Mouse (Mus musculus): ENCODE results near the gene Meox1.

The Meox1 gene

GRCm38 (mm10) chr11:101896546-101897361 lies 2.6 kb upstream of the Meox1 start:
- no peak for DNase-seq (ENCODE audit: low read depth, low spot score)

GRCm38 (mm10) chr11:101893560-101893959 lies 614 bp downstream of the Meox1 start:
- DNase-seq (ENCODE audit: low read depth, low spot score) = no peak

DNA sequence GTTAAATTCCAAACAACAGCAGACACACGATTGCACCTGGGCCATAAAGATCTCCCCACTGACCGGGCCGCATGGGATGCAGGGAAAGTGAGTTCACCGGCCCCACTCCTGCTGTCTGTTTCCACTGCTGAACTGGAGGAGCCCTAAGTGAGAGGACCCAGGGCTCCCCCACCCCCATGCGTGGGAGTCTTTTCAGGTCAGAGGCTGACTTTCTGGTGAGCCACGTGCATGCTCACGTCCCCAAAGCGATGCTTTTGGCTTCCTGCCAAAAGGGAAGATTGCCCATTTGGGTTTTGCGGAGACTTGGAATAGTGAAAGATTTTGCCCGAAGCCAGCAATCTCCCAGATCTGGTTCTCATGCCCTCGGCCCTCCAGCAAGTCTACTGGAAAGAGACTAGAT lies 2.7 kb downstream of the Meox1 start:
- DNase-seq (ENCODE audit: low read depth, low spot score) = no peak

GRCm38 (mm10) chr11:101889781-101890180 lies 4.4 kb downstream of the Meox1 start:
- DNase-seq (ENCODE audit: low read depth, low spot score) = no peak

GRCm38 (mm10) chr11:101888820-101889219 lies 5.4 kb downstream of the Meox1 start:
- no peak for DNase-seq (ENCODE audit: low read depth, low spot score)

- DNase-seq (ENCODE audit: low read depth, low spot score) = no peak
Observed at GRCm38 (mm10) chr11:101886436-101886835, 7.7 kb downstream of the Meox1 start.

DNA sequence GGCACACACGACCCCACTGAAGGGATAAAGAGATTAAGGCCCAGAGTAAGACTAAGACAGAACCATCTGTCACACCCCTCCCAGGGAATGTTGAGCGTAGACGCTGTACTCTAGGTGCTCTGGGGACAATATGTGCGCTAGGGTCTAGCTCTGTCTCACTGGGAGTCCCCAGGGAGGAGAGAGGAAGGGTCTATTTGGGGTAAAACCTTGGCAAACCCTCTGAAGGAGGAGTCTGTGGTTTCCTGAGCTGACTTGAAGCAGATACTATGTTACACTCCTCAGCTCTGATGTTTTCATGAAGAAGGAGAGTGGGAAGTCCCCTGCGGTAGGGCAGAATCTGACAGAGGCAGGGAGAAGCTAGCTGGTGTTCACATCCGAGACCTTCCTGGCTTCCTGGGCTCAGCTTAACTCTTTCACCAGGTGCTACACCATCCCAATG lies 8.3 kb downstream of the Meox1 start:
- no peak for DNase-seq (ENCODE audit: low read depth, low spot score)

GRCm38 (mm10) chr11:101885232-101885631 lies 8.9 kb downstream of the Meox1 start:
- no peak for DNase-seq (ENCODE audit: low read depth, low spot score)

GRCm38 (mm10) chr11:101883911-101884310 lies 10.3 kb downstream of the Meox1 start:
- DNase-seq (ENCODE audit: low read depth, low spot score) = no peak

DNA sequence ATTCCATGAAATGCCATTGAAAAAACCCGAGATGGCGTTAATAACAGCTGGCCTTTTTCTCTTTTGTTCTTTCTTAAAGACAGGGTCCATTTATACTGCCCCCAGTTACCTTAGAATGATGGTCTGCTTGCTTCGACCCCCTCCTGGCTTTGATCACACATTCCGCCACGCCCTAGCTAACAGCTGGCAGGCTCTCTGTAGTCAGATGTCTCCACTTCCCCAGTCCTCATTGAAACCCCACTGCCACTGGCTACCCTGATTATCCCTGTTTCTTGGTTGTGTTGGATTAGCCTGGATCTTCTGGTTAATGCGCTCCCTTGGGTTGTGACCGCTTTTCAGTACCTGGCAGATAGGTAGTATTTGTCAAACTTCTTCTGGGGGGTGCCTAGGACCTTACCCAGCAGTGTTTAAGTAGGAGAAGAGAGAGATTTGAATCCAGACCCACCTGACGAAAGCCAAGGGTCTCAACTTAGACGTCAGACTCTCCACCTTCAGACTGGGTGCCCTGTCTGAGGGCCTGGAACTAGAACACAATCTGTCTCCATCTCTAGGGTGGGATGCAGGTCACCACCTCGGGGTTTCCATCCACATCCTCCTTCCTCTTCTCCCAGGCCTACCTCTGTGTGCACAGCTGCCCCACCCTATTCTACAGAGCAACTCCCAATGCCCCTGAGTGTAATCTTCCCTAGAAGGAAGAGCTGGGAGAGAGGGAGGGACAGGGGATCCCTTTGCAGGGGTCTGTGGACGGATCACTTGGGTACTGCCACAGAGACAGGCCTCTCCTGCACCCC lies 11.5 kb downstream of the Meox1 start:
- no peak for DNase-seq (ENCODE audit: low read depth, low spot score)

- no peak for DNase-seq (ENCODE audit: low read depth, low spot score)
Observed at GRCm38 (mm10) chr11:101881604-101882071, 12.5 kb downstream of the Meox1 start.

DNA sequence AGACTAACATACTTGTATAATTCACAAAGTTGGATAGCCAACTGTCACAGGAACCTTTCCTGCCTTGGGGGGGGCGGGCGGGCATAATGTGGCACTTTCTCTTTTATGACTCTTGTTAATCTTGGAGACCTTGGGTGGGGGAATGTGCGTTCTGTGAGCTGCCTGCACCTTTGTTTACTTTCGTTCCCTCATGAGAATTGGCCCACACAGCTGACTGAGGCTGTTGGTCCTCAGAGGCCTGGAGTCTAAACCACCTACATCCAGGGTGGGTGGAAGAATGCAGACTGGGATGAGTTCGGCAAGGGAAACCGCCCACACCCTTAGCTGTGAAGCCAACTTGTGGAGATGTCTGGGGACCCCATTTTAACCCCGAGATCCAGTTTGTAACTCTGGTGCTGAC lies 13.0 kb downstream of the Meox1 start:
- DNase-seq (ENCODE audit: low read depth, low spot score) = no peak

DNA sequence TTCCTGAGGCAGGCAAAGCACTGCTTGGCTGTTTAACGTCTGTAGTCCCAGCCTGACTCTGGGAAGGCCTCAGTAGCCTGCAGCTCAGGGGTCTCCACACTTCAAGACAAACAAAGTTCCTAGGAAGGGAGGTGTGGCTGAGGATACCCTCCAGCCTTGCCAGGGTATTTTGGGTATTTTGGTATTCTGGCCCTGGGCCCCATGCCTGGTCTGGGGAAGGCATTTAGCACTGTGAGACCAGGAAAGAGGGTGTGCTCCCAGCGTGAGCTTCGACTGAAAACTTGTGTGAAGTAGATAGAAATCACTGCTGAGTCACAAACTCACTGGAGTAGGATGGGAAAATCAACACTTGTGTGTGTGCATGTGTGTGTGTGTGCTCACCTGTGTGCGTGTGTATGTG lies 14.5 kb downstream of the Meox1 start:
- no peak for DNase-seq (ENCODE audit: low read depth, low spot score)

GRCm38 (mm10) chr11:101878696-101879095 lies 15.5 kb downstream of the Meox1 start:
- DNase-seq (ENCODE audit: low read depth, low spot score) = no peak

GRCm38 (mm10) chr11:101874978-101875377 lies 19.2 kb downstream of the Meox1 start:
- no peak for DNase-seq (ENCODE audit: low read depth, low spot score)

DNA sequence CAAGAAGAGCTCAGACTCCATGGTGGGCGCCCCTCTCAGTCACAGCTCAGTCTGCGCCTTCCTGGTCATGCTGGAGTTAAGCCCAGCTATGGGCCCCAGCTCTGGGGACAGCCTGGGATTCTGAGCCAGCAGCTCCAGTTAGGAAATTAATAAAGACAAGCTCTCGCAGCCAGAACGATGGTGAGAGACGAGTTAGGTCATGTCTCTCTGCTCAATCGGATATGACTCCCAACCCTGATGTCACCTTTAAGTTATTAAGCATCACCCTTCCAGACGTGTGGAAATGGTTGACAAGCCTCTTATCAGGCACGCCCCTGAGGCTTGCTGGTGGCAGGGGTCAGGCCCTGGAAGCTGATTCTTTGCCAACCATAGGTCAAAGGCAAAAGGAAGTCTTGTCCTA lies 20.3 kb downstream of the Meox1 start:
- DNase-seq (ENCODE audit: low read depth, low spot score) = no peak

- DNase-seq (ENCODE audit: low read depth, low spot score) = no peak
Observed at GRCm38 (mm10) chr11:101871435-101871834, 22.7 kb downstream of the Meox1 start.

DNA sequence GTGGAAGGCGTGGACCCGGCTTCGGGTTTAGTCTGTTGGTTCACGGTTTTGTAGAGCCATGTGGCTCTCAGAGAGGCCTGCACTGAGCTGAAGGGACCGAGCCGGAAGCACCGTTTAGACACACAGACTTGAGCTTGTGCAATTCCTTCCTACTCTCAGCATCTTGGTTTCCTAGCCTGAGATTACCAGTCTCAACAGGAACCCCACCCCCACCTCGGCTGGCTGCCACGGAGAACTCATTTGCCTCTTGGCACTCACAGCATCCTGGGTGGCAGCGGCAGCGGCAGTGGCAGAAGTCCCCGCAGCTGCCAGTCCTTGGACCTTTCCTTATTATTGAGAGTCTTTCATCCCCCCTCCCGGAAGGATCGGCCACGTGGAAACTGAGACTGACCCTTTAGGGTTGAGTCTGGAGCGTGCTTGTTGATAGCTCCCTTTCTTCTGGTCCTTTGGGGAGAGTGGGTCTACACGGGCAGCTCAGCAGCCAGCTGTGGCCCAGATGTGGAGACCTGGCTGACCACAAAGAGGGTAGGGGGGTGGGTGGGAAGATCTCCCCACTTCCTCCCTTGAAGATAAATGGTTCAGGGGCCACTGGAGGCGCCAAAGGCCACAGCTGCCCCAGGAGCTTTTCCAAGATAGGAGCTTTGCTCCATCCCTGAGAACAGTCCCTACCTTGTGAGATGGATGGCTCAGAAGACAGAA lies 24.0 kb downstream of the Meox1 start:
- DNase-seq (ENCODE audit: low read depth, low spot score) = no peak

- DNase-seq (ENCODE audit: low read depth, low spot score) = no peak
Observed at GRCm38 (mm10) chr11:101867513-101868052, 26.6 kb downstream of the Meox1 start.

GRCm38 (mm10) chr11:101858742-101859141 lies 35.4 kb downstream of the Meox1 start:
- no peak for DNase-seq (ENCODE audit: low read depth, low spot score)

DNA sequence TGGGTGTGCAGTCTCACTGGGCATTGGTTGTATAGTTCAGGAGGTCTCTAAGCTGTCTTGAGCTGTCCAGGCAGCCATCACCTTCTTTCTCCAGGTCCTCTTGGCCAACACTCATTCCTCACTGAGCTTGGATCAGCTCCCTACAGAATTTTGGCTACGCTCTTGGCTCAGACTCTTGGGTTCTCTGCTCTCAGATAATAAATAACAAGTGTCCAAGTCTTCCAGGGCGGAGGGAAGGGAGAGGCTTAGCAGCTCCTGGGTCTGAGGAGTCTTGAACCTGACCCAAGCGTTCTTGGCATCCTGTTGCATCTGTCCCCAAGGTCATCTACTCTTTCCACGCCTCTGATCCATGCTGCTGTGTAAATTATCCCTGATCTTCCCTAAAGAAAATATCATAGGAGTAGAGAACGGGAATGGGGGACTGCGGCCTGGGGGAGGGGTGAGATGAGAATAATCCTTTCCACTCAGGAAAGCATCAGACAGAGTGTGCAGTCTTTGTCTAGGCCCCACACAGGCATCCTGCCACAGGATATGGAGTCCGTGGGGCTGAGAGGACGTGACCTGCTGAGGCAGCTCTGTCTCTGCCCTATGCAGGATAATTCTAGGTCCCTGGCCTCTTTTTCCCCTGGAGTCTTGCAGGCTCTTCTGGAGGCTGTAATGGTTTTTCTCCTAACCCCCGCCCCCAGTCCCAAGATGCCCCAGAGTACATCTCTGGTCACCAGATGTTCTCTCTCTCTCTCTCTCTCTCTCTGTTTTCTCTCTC lies 38.0 kb downstream of the Meox1 start:
- no peak for DNase-seq (ENCODE audit: low read depth, low spot score)
